Mouse (Mus musculus) forebrain, embryonic 13.5 days (tissue): ENCODE results near the gene Sub1. TPM values are rescaled to one million over a fixed set of nuclear protein-coding genes. Genes with fewer than 3 reads are reported as not detected.

Source experiments
- ATAC-seq: fragments of 200-750 bp; cut with Nextera tagmentation; 2 replicates; pipeline ENCODE4 v1.8.0; 2017
- H3K27ac ChIP-seq: fragments of 300-500 bp; sonication (generic); 2 replicates; pipeline ENCODE4 v1.5.1; 2015; ENCODE audit warnings: inconsistent platforms, mild to moderate bottlenecking, moderate library complexity
- H3K27me3 ChIP-seq: fragments of 300-500 bp; sonication (generic); 2 replicates; pipeline ENCODE4 v1.6.1; 2015; ENCODE audit warnings: mild to moderate bottlenecking, inconsistent platforms
- H3K36me3 ChIP-seq: fragments of 300-500 bp; sonication (generic); 2 replicates; pipeline ENCODE4 v1.6.1; 2015; ENCODE audit warnings: mild to moderate bottlenecking, inconsistent platforms; ENCODE audit not compliant: poor library complexity, severe bottlenecking
- H3K4me1 ChIP-seq: fragments of 300-500 bp; sonication (generic); 2 replicates; pipeline ENCODE4 v1.6.1; 2015; ENCODE audit warnings: inconsistent platforms
- H3K4me2 ChIP-seq: fragments of 300-500 bp; sonication (generic); 2 replicates; pipeline ENCODE4 v1.6.1; 2015; ENCODE audit warnings: inconsistent platforms, mild to moderate bottlenecking, moderate library complexity
- H3K4me3 ChIP-seq: fragments of 300-500 bp; sonication (generic); 2 replicates; pipeline ENCODE4 v1.5.1; 2015; ENCODE audit warnings: mild to moderate bottlenecking, inconsistent platforms
- H3K9ac ChIP-seq: fragments of 300-500 bp; sonication (generic); 2 replicates; pipeline ENCODE4 v1.6.1; 2015; ENCODE audit warnings: mild to moderate bottlenecking, inconsistent platforms
- H3K9me3 ChIP-seq: fragments of 300-500 bp; sonication (generic); replicated peaks from 2 replicates; pipeline ENCODE4 v1.6.1; 2016; ENCODE audit warnings: inconsistent platforms
- WGBS: fragments of 180-500 bp; shearing (Covaris S2); methylation state at CpG from one replicate; pipeline ENCODE4 v1.1.7; 2015; 5-methylcytosine and 5-hydroxymethylcytosine counted together
- polyA plus RNA-seq: library from polyadenylated mRNA; unstranded; fragments of >200 nt; fragmentation: Nextera tagmentation; extraction: Ambion mirVana; gene quantifications from 2 replicates; pipeline ENCODE4 v1.2.1, GENCODE M21; 2015

The Sub1 gene
- polyA plus RNA-seq, 1 experiment from 2014 or later: 645 TPM

GRCm38 (mm10) chr15:12027807-12028206 lies 31.0 kb upstream of the Sub1 start:
- no peak overlapping the region for H3K27ac ChIP-seq
- whole genome bisulfite sequencing: 83% methylated on average over 3 of the region's 3 CpGs
- H3K9me3 ChIP-seq: no peaks in the 10 kb centered on the region
- ATAC-seq: no peak
- no peaks in the 10 kb centered on the region for H3K36me3 ChIP-seq
- no peaks in the 10 kb centered on the region for H3K27me3 ChIP-seq
- H3K4me1 ChIP-seq: peaks cover 8% of the 10 kb centered on the region; the same call in 1 of the 2 replicates
- H3K9ac ChIP-seq: no peak overlapping the region
- no peak overlapping the region for H3K4me2 ChIP-seq
- no peak overlapping the region for H3K4me3 ChIP-seq

- Histone ChIP-seq H3K9ac (no peak overlapping the region), H3K9me3 (no peaks in the 10 kb centered on the region), H3K4me2 (no peak overlapping the region), H3K27me3 (no peaks in the 10 kb centered on the region), H3K27ac (no peak overlapping the region), H3K4me1 (peaks cover 8% of the 10 kb centered on the region; the same call in 1 of the 2 replicates), H3K4me3 (no peak overlapping the region), H3K36me3 (no peaks in the 10 kb centered on the region)
- 83% methylated on average over 5 of the region's 5 CpGs for WGBS
- ATAC-seq: no peak
Measured at GRCm38 (mm10) chr15:12026932-12027450, 30.2 kb upstream of the Sub1 start.

- no peak for ATAC-seq
- Histone ChIP-seq H3K4me3 (no peak overlapping the region), H3K27ac (no peak overlapping the region), H3K9me3 (no peaks in the 10 kb centered on the region), H3K36me3 (no peaks in the 10 kb centered on the region), H3K27me3 (no peaks in the 10 kb centered on the region), H3K9ac (no peak overlapping the region), H3K4me2 (no peak overlapping the region), H3K4me1 (peaks cover 8% of the 10 kb centered on the region; the same call in 1 of the 2 replicates)
- WGBS: 88% methylated on average over 5 of the region's 5 CpGs
Measured at GRCm38 (mm10) chr15:12026026-12026425, 29.2 kb upstream of the Sub1 start.

- Histone ChIP-seq H3K27me3 (no peaks in the 10 kb centered on the region), H3K27ac (no peak overlapping the region), H3K9me3 (no peaks in the 10 kb centered on the region), H3K4me2 (no peak overlapping the region), H3K36me3 (no peaks in the 10 kb centered on the region), H3K4me1 (peaks cover 8% of the 10 kb centered on the region; the same call in 1 of the 2 replicates), H3K4me3 (no peak overlapping the region), H3K9ac (no peak overlapping the region)
- no peak for ATAC-seq
- WGBS: 85% methylated on average over 10 of the region's 10 CpGs
Measured at GRCm38 (mm10) chr15:12025341-12025740, 28.6 kb upstream of the Sub1 start.

- no peaks in the 10 kb centered on the region for H3K36me3 ChIP-seq
- peaks cover 8% of the 10 kb centered on the region; the same call in 1 of the 2 replicates for H3K4me1 ChIP-seq
- peak; percentile 81 for ATAC-seq
- 51% methylated on average over 14 of the region's 14 CpGs for WGBS
- H3K9ac ChIP-seq: no peak overlapping the region
- no peaks in the 10 kb centered on the region for H3K9me3 ChIP-seq
- no peak overlapping the region for H3K4me2 ChIP-seq
- H3K27ac ChIP-seq: no peak overlapping the region
- no peak overlapping the region for H3K4me3 ChIP-seq
- no peaks in the 10 kb centered on the region for H3K27me3 ChIP-seq
Measured at GRCm38 (mm10) chr15:12024791-12025268, 28.0 kb upstream of the Sub1 start.

- Histone ChIP-seq H3K4me1 (peaks cover 4% of the 10 kb centered on the region; the same call in 1 of the 2 replicates), H3K9me3 (no peaks in the 10 kb centered on the region), H3K4me3 (no peak overlapping the region), H3K9ac (no peak overlapping the region), H3K27me3 (no peaks in the 10 kb centered on the region), H3K4me2 (no peak overlapping the region), H3K36me3 (no peaks in the 10 kb centered on the region), H3K27ac (no peak overlapping the region)
- 92% methylated on average over 14 of the region's 14 CpGs for WGBS
- ATAC-seq: no peak
Measured at GRCm38 (mm10) chr15:12019443-12019842, 22.7 kb upstream of the Sub1 start.

- H3K36me3 ChIP-seq: no peaks in the 10 kb centered on the region
- H3K27ac ChIP-seq: no peak overlapping the region
- no peaks in the 10 kb centered on the region for H3K4me1 ChIP-seq
- no peak overlapping the region for H3K9ac ChIP-seq
- WGBS: 71% methylated on average over 6 of the region's 6 CpGs
- no peak for ATAC-seq
- no peaks in the 10 kb centered on the region for H3K27me3 ChIP-seq
- H3K4me2 ChIP-seq: no peak overlapping the region
- H3K9me3 ChIP-seq: no peaks in the 10 kb centered on the region
- no peak overlapping the region for H3K4me3 ChIP-seq
Measured at GRCm38 (mm10) chr15:12018428-12018757, 21.6 kb upstream of the Sub1 start.

- 49% methylated on average over 13 of the region's 13 CpGs for WGBS
- Histone ChIP-seq H3K4me2 (no peak overlapping the region), H3K36me3 (no peaks in the 10 kb centered on the region), H3K9ac (no peak overlapping the region), H3K4me1 (no peaks in the 10 kb centered on the region), H3K4me3 (no peak overlapping the region), H3K27me3 (no peaks in the 10 kb centered on the region), H3K9me3 (no peaks in the 10 kb centered on the region), H3K27ac (no peak overlapping the region)
- 0 out of 2 replicates have a peak, but pooled peaks have one; percentile 19 for ATAC-seq
Measured at GRCm38 (mm10) chr15:12017700-12018427, 21.1 kb upstream of the Sub1 start.

GRCm38 (mm10) chr15:12014197-12014905 lies 17.6 kb upstream of the Sub1 start:
- H3K9ac ChIP-seq: no peak overlapping the region
- H3K4me2 ChIP-seq: no peak overlapping the region
- ATAC-seq: no peak
- H3K36me3 ChIP-seq: no peaks in the 10 kb centered on the region
- 75% methylated on average over 5 of the region's 5 CpGs for WGBS
- H3K4me3 ChIP-seq: no peak overlapping the region
- no peaks in the 10 kb centered on the region for H3K9me3 ChIP-seq
- H3K27me3 ChIP-seq: no peaks in the 10 kb centered on the region
- no peaks in the 10 kb centered on the region for H3K4me1 ChIP-seq
- no peak overlapping the region for H3K27ac ChIP-seq

GRCm38 (mm10) chr15:12013532-12014196 lies 16.9 kb upstream of the Sub1 start:
- H3K9ac ChIP-seq: no peak overlapping the region
- H3K27ac ChIP-seq: no peak overlapping the region
- H3K27me3 ChIP-seq: no peaks in the 10 kb centered on the region
- 72% methylated on average over 6 of the region's 6 CpGs for WGBS
- no peaks in the 10 kb centered on the region for H3K9me3 ChIP-seq
- H3K4me1 ChIP-seq: no peaks in the 10 kb centered on the region
- no peak for ATAC-seq
- no peak overlapping the region for H3K4me3 ChIP-seq
- H3K36me3 ChIP-seq: no peaks in the 10 kb centered on the region
- H3K4me2 ChIP-seq: no peak overlapping the region

GRCm38 (mm10) chr15:12010602-12011044 lies 13.8 kb upstream of the Sub1 start:
- Histone ChIP-seq H3K9me3 (no peaks in the 10 kb centered on the region), H3K27me3 (no peaks in the 10 kb centered on the region), H3K27ac (no peak overlapping the region), H3K9ac (no peak overlapping the region), H3K4me2 (peak overlapping the region; percentile 22), H3K4me3 (no peak overlapping the region), H3K36me3 (no peaks in the 10 kb centered on the region), H3K4me1 (no peaks in the 10 kb centered on the region)
- 60% methylated on average over 18 of the region's 18 CpGs for WGBS
- ATAC-seq: no peak
